Mouse (Mus musculus) embryonic facial prominence, embryonic 14.5 days (tissue): ENCODE measurements around the gene Adgrv1. TPM values are rescaled to one million over a fixed set of nuclear protein-coding genes. Genes with fewer than 3 reads are reported as not detected.

Experiments
- ATAC-seq: fragments of 200-750 bp; cut with Nextera tagmentation; 2 replicates; pipeline ENCODE4 v1.8.0; 2017; ENCODE audit warnings: low read depth, moderate number of reproducible peaks, moderate TSS enrichment
- DNase-seq: peaks from one replicate; pipeline ENCODE4 v3.0.0-alpha.2; 2015; ENCODE audit warnings: low spot score
- H3K27ac ChIP-seq: fragments of 300-500 bp; sonication (generic); replicated peaks from 2 replicates; pipeline ENCODE4 v1.5.1; 2014; ENCODE audit warnings: low read depth, mild to moderate bottlenecking, low read length, moderate library complexity
- H3K27me3 ChIP-seq: fragments of 300-500 bp; sonication (generic); replicated peaks from 2 replicates; pipeline ENCODE4 v1.6.1; 2014; ENCODE audit warnings: low read length; ENCODE audit not compliant: control insufficient read depth, insufficient read depth
- H3K36me3 ChIP-seq: fragments of 300-500 bp; sonication (generic); 2 replicates; pipeline ENCODE4 v1.6.1; 2014; ENCODE audit warnings: low read length, mixed read lengths; ENCODE audit not compliant: control insufficient read depth, insufficient read depth
- H3K4me1 ChIP-seq: fragments of 300-500 bp; sonication (generic); 2 replicates; pipeline ENCODE4 v1.6.1; 2014; ENCODE audit warnings: antibody characterized with exemption, low read length; ENCODE audit not compliant: control insufficient read depth, insufficient read depth
- H3K4me2 ChIP-seq: fragments of 300-500 bp; sonication (generic); 2 replicates; pipeline ENCODE4 v1.6.1; 2014; ENCODE audit warnings: low read depth, mild to moderate bottlenecking, low read length, moderate library complexity, mixed read lengths
- H3K4me3 ChIP-seq: fragments of 300-500 bp; sonication (generic); 2 replicates; pipeline ENCODE4 v1.5.1; 2014; ENCODE audit warnings: low read depth, mild to moderate bottlenecking, low read length
- H3K9ac ChIP-seq: fragments of 300-500 bp; sonication (generic); 2 replicates; pipeline ENCODE4 v1.6.1; 2014; ENCODE audit warnings: low read depth, mild to moderate bottlenecking, low read length, moderate library complexity, mixed read lengths
- H3K9me3 ChIP-seq: fragments of 300-500 bp; sonication (generic); 2 replicates; pipeline ENCODE4 v1.6.1; 2016; ENCODE audit warnings: low read length; ENCODE audit not compliant: control insufficient read depth
- WGBS: fragments of 180-500 bp; shearing (Covaris S2); extraction: QIAGEN DNeasy Blood & Tissue Kit; methylation state at CpG from one replicate; pipeline ENCODE4 v1.1.7; 2014; 5-methylcytosine and 5-hydroxymethylcytosine counted together
- polyA plus RNA-seq: library from polyadenylated mRNA; unstranded; fragments of >200 nt; fragmentation: Nextera tagmentation; extraction: Ambion mirVana; gene quantifications from 2 replicates; pipeline ENCODE4 v1.2.1, GENCODE M21; 2014

Adgrv1 gene
- polyA plus RNA-seq, 1 experiment from 2014 or later, result 0.61 TPM

DNA sequence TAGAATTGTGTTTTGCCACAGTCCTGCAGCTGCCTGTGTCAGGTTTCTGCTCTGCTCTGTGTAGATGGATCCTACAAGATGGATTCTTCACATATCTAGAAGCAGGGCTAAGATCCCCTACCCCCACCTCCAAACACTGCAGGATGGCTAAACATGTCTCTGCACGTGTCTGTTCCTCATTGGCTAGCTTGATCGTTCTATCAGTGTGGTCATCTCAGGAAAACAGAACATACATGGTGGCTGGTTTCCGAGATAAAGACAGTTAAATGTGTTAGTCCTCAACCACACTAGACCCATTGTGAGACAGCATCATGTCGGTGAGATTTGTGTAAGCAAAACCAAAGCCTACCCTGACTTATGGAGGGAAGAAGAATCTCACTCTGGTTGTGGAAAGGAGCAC, 456.1 kb downstream of the Adgrv1 start:
- no peaks in the 10 kb centered on the region for H3K9me3 ChIP-seq
- WGBS, result 83% methylated on average over 4 of the region's 4 CpGs
- no peak overlapping the region for H3K4me3 ChIP-seq
- no peak overlapping the region for H3K9ac ChIP-seq
- ATAC-seq (no peak), DNase-seq (no peak)
- H3K27ac ChIP-seq, result no peak overlapping the region
- no peaks in the 10 kb centered on the region for H3K27me3 ChIP-seq
- H3K4me2 ChIP-seq, result no peak overlapping the region
- no peaks in the 10 kb centered on the region for H3K36me3 ChIP-seq
- peaks cover 5% of the 10 kb centered on the region; the same call in 1 of the 2 replicates for H3K4me1 ChIP-seq

DNA sequence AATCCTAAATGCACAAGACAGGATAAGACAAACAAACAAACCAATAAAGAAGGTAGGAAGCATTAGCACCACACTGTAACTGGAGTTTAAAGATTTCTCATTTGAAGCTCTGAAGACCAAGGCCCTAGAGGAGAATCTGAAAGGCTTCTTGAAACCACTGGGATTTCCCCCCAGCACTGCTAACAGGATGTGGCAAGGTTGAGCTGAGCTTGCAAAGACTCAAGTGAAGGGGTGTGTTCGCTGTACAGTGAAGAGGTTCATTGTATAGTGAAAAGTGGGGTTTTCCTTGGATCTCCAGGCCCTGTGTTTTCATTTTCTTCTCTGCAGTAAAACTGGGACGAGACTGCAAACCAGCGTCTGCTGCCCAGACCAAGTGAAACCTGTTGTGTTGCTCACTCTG, 456.9 kb downstream of the Adgrv1 start:
- no peak overlapping the region for H3K27ac ChIP-seq
- WGBS, result 62% methylated on average over 3 of the region's 3 CpGs
- H3K4me1 ChIP-seq, result no peaks in the 10 kb centered on the region
- no peaks in the 10 kb centered on the region for H3K9me3 ChIP-seq
- H3K9ac ChIP-seq, result no peak overlapping the region
- no peaks in the 10 kb centered on the region for H3K36me3 ChIP-seq
- DNase-seq (peak; percentile 39), ATAC-seq (no peak)
- no peak overlapping the region for H3K4me2 ChIP-seq
- H3K27me3 ChIP-seq, result no peaks in the 10 kb centered on the region
- no peak overlapping the region for H3K4me3 ChIP-seq

DNA sequence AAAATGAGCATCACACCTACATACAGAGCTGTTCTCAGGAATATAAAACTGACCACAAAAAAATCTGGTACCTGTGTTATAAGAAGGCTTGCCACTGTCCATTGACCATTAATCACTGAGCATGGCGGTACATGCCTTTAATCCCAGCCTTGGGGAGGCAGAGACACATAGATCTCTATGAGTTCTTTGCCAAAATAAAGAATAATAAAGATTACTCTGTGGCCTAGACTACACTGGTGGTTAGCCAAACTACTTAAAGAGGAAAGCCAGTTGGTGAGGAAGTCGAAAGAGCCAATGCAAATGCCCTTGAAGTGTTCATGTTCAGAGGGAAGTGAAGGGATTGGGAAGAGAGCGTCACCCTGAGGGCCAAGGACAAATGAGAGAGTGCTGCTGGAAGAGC, 461.8 kb downstream of the Adgrv1 start:
- H3K36me3 ChIP-seq, result no peaks in the 10 kb centered on the region
- no peaks in the 10 kb centered on the region for H3K4me1 ChIP-seq
- no peak overlapping the region for H3K9ac ChIP-seq
- no peak overlapping the region for H3K4me2 ChIP-seq
- no peaks in the 10 kb centered on the region for H3K27me3 ChIP-seq
- no peaks in the 10 kb centered on the region for H3K9me3 ChIP-seq
- no peak overlapping the region for H3K27ac ChIP-seq
- DNase-seq (no peak), ATAC-seq (no peak)
- H3K4me3 ChIP-seq, result no peak overlapping the region
- WGBS, result 76% methylated on average over 3 of the region's 3 CpGs

DNA sequence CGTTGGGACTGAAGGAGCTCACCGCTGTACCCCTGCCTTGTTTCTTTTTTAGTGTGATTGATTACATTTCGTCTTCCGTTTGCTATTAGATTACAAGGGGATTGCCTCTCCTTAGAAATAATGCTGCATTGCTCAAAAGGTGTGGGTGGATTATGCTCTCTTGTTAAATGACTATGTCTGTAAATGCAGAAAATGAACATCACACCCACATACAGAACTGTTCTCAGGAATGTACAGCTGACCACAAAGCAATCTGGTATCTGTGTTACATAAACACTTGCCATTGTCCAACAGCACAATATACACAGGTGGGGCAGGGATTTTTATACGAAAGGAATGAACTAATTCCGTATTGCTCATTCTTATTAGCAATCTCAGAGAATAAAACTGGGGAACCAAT, 465.5 kb downstream of the Adgrv1 start:
- no peak overlapping the region for H3K9ac ChIP-seq
- H3K27me3 ChIP-seq, result no peaks in the 10 kb centered on the region
- ATAC-seq, result peak; percentile 57; the same call in 1 of the 2 replicates
- no peaks in the 10 kb centered on the region for H3K36me3 ChIP-seq
- 78% methylated on average over 6 of the region's 6 CpGs for WGBS
- H3K27ac ChIP-seq, result no peak overlapping the region
- no peaks in the 10 kb centered on the region for H3K4me1 ChIP-seq
- H3K4me2 ChIP-seq, result no peak overlapping the region
- DNase-seq, result peak; percentile 38
- no peak overlapping the region for H3K4me3 ChIP-seq
- no peaks in the 10 kb centered on the region for H3K9me3 ChIP-seq

DNA sequence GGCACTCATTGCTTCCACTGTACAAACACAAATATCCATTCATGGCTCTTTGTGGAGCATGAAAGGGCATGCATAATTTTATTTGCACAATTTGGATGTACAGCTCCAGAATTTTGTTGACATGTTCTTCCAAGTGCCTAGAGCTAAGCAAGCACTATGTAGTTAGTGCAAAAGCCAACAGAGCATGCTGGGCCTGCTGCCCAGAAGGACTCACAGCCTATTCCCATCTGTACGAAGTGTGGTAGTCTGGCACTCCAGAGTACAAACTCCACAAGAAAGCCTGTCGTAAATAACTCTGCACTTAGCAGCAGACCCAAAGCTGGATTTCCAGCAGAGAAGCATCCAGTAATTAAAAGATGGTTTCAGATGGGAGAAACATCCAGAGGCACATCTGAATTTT, 473.1 kb downstream of the Adgrv1 start:
- Histone ChIP-seq H3K4me1 (no peaks in the 10 kb centered on the region), H3K36me3 (no peaks in the 10 kb centered on the region), H3K4me3 (no peak overlapping the region), H3K4me2 (no peak overlapping the region), H3K9ac (no peak overlapping the region), H3K27me3 (no peaks in the 10 kb centered on the region), H3K27ac (no peak overlapping the region), H3K9me3 (no peaks in the 10 kb centered on the region)
- peak; percentile 69 for DNase-seq
- peak; percentile 65; the same call in 1 of the 2 replicates for ATAC-seq
- WGBS, result 58% methylated on average over 2 of the region's 2 CpGs

DNA sequence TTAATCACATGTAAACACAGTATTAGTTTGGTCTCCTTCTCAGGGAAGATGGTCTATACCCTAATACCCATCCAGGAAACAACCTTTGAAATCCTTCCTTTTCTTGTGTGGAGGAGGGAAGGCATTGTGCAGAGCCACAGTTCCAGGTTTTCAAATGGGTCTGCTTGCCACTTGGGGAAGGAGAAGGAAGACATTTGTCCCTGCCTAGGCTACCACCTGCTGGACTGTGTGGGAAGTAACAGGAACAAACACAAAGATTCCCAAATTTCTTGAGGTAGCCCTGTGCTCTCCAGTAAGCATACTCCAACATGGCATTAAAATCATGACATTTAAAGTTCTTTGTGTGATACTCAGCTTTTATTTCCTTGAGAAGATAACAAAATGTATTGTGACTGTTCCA, 477.6 kb downstream of the Adgrv1 start:
- Histone ChIP-seq H3K4me1 (no peaks in the 10 kb centered on the region), H3K4me3 (no peak overlapping the region), H3K9ac (no peak overlapping the region), H3K27ac (no peak overlapping the region), H3K36me3 (no peaks in the 10 kb centered on the region), H3K9me3 (no peaks in the 10 kb centered on the region), H3K4me2 (no peak overlapping the region), H3K27me3 (no peaks in the 10 kb centered on the region)
- 0 out of 2 replicates have a peak, but pooled peaks have one; percentile 53 for ATAC-seq
- peak; percentile 55 for DNase-seq

DNA sequence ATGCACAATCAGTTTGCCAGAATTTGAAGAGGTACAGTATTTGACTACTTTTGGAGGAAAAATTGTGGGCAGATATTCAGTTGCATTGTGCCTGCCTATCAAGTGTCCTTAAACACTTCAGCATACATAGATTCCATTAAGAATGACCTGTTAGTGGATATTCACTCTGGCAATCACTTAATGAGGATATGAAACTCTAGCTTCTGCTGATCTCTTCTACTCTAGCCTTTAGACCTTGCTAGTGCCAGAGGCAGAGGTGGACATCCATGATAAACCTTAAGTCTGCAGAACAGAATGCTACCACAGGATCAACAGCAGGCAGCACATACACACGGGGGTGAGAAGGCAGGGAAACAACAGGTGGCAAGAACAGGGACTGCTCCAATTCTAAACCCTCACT, 488.5 kb downstream of the Adgrv1 start:
- Histone ChIP-seq H3K4me1 (no peaks in the 10 kb centered on the region), H3K36me3 (no peaks in the 10 kb centered on the region), H3K4me3 (no peak overlapping the region), H3K4me2 (no peak overlapping the region), H3K27me3 (no peaks in the 10 kb centered on the region), H3K9me3 (no peaks in the 10 kb centered on the region), H3K27ac (no peak overlapping the region), H3K9ac (no peak overlapping the region)
- DNase-seq, result no peak
- no peak for ATAC-seq
- 82% methylated on average over 1 of the region's 1 CpGs for WGBS

DNA sequence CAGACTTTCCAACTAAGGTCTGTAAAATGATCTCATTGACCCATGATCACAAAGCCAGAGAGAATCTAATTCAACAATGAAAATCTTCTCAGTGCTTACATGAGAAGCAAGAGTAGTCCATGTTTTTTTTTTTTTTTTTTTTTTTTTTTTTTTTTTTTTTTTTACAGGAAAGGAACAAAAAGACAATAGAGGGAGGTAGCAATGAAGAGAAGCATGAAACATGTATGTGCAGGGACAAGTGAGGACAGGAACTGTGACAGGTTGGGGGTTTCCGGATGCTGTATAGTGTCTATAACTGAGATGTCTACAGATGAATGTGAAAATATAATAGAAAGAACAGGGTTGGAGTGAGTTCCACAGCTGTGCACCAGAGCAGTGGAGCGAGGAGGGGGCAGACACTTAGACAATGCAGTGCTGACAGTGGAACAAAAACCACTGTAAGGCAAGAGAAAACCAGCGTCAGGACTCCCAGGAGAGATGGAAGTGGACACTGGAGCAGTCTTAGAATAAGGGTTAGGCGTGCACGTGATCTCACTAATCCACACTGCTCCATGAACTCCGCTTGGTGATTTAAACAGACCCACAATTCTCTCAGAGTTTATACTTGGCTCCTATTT, 490.6 kb downstream of the Adgrv1 start:
- Histone ChIP-seq H3K4me3 (no peak overlapping the region), H3K36me3 (no peaks in the 10 kb centered on the region), H3K27me3 (no peaks in the 10 kb centered on the region), H3K27ac (no peak overlapping the region), H3K9ac (no peak overlapping the region), H3K4me2 (no peak overlapping the region), H3K9me3 (no peaks in the 10 kb centered on the region), H3K4me1 (no peaks in the 10 kb centered on the region)
- DNase-seq, result no peak
- 69% methylated on average over 6 of the region's 6 CpGs for WGBS
- peak; percentile 63 for ATAC-seq

DNA sequence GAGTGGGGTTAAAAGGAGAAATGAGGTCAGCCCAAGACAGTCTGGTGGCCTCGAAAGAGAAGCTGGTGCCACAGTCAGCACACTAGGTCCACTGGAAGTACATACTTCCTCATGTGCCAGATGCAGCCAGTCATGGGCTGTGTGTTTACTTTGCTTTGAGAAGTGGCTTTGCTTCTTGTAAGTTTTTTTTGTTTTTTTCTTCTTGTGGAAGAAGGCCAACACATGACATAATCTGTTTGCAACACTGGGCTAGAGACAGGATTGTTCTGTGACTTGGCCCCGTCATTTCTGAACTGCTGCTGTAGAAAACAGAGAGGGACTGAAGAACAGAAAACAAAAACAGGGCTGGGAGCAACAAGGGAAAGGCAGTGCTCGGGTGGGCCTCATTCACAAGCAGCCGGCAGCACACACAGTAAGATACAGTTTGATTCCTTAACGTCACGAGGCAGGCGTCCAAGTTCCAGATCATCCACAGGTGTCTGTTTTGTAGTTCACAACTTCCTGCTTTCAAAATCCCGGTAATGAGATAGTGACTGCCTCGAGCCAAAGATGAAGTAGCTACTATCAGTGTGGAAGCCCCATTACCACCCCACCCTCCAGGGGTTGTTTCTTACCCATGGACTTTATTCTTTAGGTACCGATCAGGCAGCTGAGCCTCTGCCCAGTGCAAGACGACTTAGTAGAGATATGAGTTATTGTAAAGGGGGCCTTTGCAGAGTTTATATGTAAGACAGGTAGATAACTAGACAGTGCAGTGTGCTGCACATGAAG, 496.1 kb downstream of the Adgrv1 start:
- peak; percentile 82 for DNase-seq
- Histone ChIP-seq H3K4me1 (peaks cover 13% of the 10 kb centered on the region), H3K9ac (no peak overlapping the region), H3K4me2 (no peak overlapping the region), H3K36me3 (no peaks in the 10 kb centered on the region), H3K4me3 (no peak overlapping the region), H3K27ac (0 out of 2 replicates have a peak overlapping the region, but pooled peaks have one; percentile 4), H3K9me3 (no peaks in the 10 kb centered on the region), H3K27me3 (no peaks in the 10 kb centered on the region)
- 47% methylated on average over 11 of the region's 11 CpGs for WGBS
- peak; percentile 45 for ATAC-seq
